Mouse (Mus musculus): ENCODE measurements at regions not wholly inside any gene's neighbourhood (a gene's known extent, or its start where the extent isn't known, plus 50 kb on each side); places are given as distances from the start of the nearest gene placed in this dataset.

DNA sequence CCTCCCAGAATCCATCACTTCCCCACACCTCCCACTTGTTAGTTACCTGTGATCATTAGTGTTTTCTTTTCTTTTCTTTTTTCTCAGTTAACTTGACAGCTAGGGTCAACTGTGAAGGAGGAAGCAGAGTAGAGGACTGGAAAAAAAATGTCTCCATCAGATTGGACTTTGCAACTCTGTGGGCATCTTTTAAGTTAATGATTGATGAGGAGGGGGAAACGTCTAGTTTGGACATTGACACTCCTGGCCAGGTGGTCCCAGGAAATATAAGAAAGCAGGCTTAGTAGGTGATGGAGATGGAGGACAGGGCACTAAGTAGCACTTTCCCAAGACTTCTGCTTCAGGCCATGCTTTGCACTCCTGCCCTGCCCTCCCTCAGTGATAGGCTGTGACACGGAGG is 272.2 kb downstream of the Kcnrg start:
- ATAC-seq (replicated peaks; ENCODE audit: low read depth, poor library complexity, severe bottlenecking) = no peak

GRCm38 (mm10) chr14:61880514-61881259 is 273.4 kb downstream of the Kcnrg start:
- ATAC-seq (replicated peaks; ENCODE audit: low read depth, poor library complexity, severe bottlenecking) = no peak

GRCm38 (mm10) chr14:61885241-61886015 is 278.2 kb downstream of the Kcnrg start:
- no peak for ATAC-seq (replicated peaks; ENCODE audit: low read depth, poor library complexity, severe bottlenecking)

DNA sequence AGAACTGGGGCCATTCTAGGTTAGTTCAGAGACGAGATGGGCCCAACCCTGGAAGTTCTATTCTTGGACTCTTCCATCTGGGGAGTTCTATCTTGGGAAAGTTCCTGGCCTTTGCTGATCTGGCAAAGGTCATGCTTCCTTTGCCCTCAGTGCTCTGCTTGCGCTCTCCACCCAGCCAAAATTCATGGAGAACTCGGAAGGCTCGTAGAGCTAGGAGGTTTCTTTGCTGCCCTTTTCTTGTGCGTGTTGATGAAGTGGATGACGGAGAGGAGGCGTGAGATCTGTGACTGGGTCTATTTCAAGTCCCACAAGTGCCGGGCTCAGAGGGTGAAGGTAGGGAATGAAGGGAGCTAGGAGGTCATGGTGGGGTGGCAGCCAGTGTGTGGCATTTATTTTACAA is 282.4 kb downstream of the Kcnrg start:
- no peak for ATAC-seq (replicated peaks; ENCODE audit: low read depth, poor library complexity, severe bottlenecking)

GRCm38 (mm10) chr14:61893786-61894185 is 286.5 kb downstream of the Kcnrg start:
- no peak for ATAC-seq (replicated peaks; ENCODE audit: low read depth, poor library complexity, severe bottlenecking)

DNA sequence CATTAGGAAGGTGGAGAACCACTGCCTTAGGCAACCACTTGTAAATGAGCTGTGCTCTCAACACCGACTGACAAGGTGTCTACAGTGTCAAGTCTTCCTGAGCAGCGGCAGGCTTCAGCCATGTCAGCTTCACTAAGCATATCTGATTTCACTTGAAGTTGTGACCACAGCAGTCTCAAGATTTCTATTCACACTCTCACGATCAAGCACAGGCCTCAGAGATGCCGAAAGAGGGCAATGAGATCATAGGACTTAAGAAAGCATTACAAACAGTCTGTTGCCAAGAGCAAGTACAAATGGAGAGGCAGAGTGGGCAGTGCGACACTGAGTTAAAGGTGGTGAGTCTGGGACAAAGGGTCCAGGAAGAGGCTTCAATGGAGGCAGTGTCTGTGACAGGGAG is 289.6 kb downstream of the Kcnrg start:
- ATAC-seq (replicated peaks; ENCODE audit: low read depth, poor library complexity, severe bottlenecking) = no peak

DNA sequence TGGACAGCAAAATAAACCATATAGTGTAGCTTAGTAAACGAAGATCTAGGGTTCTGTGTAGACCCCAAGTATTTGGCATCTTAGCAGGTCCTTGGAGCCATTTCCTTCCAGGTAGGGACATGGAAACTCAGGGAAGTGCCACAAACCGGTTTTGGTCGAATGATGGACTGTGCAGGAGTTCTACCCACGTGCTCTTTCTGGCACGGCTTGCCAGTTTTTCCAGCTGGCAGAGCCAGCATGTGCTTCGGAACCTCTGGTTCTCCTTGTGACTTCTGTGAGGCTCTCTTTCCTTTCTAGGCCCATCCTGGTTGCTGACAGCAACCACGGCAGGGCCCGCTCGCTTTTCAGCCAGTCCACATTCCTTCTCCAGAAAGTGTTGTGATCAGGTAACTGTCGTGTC is 291.4 kb downstream of the Kcnrg start:
- no peak for ATAC-seq (replicated peaks; ENCODE audit: low read depth, poor library complexity, severe bottlenecking)

DNA sequence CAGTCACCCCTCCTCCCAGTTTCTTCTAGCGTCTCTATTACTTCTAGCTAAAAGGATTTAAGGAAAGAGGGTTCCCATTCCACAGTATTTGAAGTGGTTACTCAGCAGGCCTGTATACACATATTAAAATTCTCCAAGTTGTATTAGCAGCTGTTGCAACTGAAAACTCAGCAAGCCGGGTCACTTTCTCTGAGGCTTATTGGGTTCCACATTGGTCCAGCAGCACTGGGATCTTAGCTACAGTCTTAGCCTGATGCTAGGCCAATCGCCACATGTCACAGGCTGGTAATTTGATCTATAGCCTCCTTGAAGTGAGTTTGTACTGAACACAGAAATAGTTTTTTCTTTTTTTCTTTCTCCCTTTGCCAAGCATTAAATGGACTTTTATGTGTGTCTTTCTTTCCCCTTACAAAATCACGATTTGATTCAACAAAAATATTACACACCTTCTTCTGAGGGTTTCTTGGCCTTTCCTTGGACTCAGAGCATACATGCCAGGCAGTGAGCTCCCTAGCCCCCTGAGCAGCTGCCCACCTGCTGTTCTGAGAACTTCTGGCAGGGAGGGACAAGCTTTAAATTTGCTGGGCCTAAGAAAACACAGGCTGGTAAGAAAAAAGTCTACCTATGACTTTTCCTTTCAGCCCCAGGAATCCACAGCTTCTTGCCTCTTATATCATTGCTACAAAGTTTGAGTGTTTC is 297.3 kb downstream of the Kcnrg start:
- ATAC-seq (replicated peaks; ENCODE audit: low read depth, poor library complexity, severe bottlenecking) = no peak

DNA sequence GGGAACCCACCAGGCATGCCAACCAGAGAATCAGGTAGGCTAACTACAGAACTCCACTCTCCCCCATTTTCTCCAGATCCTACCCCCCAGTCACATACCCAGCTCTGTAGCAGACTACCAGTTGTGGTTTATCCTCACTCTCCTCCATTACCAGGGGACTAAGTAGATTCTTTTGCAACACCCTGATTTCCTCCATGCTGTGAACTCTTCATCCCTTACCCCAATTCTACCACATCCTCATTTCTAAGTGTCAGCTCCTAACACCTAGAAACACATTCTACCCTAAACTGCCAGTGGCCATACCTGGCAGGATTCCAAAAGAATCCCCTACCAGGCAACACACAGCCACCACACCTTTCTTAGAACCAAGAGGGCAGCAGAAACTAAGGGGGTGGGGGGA is 310.9 kb downstream of the Kcnrg start:
- ATAC-seq (replicated peaks; ENCODE audit: low read depth, poor library complexity, severe bottlenecking) = peak; percentile 83

- ATAC-seq (replicated peaks; ENCODE audit: low read depth, poor library complexity, severe bottlenecking) = no peak
These were observed 324.6 kb downstream of the Kcnrg start for GRCm38 (mm10) chr14:61931811-61932210.

- no peak for ATAC-seq (replicated peaks; ENCODE audit: low read depth, poor library complexity, severe bottlenecking)
These were observed 334.4 kb downstream of the Kcnrg start for GRCm38 (mm10) chr14:61941682-61942081.

- ATAC-seq (replicated peaks; ENCODE audit: low read depth, poor library complexity, severe bottlenecking) = no peak
These were observed 338.4 kb downstream of the Kcnrg start for GRCm38 (mm10) chr14:61945659-61946058.

DNA sequence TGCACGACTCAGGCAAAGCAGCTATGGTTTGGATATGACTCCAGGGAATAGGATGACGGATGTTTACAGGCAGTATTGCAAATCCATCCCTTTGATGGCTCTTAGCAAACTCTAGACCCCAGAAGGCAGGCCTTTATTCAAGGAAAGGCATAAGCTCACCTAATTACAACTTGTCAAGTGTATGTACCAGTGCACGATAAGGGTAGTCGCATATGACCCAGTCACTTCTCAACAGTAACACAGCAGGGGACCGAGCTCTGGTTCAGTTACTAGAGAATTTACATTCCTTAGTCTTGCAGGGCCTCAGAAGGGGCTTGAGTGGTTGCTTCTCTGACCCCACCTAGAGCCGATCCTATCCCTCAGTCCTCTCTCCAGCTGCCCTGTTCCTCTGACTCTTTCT is 342.2 kb downstream of the Kcnrg start:
- no peak for ATAC-seq (replicated peaks; ENCODE audit: low read depth, poor library complexity, severe bottlenecking)

GRCm38 (mm10) chr14:61950004-61950403 is 342.4 kb upstream of the Rnaseh2b start:
- ATAC-seq (replicated peaks; ENCODE audit: low read depth, poor library complexity, severe bottlenecking) = peak; percentile 87

DNA sequence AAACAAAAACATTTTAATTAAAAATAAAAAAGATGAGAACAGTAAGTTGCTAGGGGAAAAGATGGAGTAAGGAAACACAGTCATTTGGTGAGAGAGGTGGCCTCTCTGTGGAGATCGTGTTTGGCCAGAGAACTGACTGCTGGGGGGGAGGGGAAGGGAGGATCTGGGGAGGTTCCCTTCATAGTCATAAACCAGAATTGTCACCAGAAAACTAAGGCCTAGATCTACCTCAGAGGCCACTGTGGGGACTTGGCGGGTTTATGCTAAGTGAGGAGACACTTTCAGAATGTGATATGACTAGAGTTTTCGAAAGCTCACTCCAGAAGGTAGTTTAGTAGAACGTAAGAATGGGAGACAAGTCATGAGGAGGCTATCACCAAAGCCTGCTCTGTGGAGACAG is 339.4 kb upstream of the Rnaseh2b start:
- ATAC-seq (replicated peaks; ENCODE audit: low read depth, poor library complexity, severe bottlenecking) = no peak

DNA sequence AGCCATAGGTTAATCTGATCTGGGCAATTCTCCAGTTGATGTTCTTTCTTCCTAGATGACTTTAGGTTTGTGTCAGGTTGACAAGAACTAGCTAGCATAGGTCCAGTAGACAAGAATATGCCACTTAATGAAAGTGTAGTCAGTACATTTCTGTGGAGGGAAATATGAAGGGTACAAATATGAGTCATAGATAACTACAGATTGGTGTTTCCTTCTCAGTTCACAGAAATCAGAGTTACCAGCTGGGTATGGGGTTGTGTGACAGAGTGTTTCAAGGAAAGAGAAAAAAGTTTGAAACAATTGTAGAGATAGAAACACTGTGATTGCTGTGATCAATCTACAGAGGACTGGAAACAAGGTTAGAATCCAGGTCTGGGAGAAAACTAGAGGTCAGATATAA is 337.0 kb upstream of the Rnaseh2b start:
- ATAC-seq (replicated peaks; ENCODE audit: low read depth, poor library complexity, severe bottlenecking) = no peak

GRCm38 (mm10) chr14:61960243-61960957 is 332.0 kb upstream of the Rnaseh2b start:
- ATAC-seq (replicated peaks; ENCODE audit: low read depth, poor library complexity, severe bottlenecking) = no peak

- no peak for ATAC-seq (replicated peaks; ENCODE audit: low read depth, poor library complexity, severe bottlenecking)
These were observed 323.9 kb upstream of the Rnaseh2b start for GRCm38 (mm10) chr14:61968467-61968866.

DNA sequence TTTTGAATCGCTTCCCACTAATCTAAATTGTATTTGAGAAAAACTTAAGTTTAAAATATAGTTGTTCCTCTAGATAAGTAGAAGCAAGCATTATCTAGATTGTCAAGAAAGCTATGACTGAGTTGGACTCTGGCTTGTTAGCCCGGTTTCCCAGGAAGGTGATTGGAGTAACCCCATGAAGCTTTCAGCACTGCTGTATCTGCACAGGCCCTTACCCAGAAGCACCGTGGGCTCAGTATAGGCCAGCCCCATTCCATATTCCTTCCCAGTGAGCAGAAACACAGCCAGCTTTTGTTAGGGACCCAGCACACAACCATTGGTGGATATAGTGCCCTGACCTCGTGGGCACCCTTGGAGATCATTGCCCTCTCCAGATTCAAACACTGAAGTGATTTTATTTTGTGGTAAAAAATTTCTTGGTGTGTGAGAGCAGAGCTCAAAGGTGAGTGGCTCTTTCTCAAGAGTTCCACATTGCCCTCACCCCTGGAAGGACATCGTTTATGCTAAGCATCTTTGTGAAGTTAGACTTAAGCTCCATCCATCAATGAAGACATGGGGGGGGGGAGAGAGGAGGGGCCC is 323.3 kb upstream of the Rnaseh2b start:
- no peak for ATAC-seq (replicated peaks; ENCODE audit: low read depth, poor library complexity, severe bottlenecking)

DNA sequence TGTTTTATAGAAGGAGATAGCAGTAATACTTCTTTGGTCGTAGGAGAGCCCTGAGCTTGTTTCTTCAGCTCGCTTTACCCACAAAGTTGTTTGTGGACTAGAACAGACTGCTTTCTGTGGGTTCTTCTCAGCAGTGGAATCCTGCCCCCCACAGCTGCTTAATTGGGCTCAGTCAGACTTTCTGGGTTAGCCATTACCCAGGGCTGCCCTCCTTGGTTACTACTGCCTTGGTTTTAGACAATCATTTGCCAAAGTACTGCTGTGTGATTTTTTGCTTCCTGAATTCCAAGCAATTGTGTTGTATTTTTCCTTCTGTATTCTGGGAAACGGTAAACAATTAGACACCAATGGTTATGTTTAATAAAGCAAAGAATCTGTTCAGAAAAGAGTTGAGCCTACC is 321.8 kb upstream of the Rnaseh2b start:
- ATAC-seq (replicated peaks; ENCODE audit: low read depth, poor library complexity, severe bottlenecking) = no peak
